Mouse (Mus musculus): ENCODE data around the gene Cdh6.

Gene Cdh6

GRCm38 (mm10) chr15:13173071-13173778 is at the start of gene Cdh6:
Cdh6 (minus strand) TSS chr15:13173675.
- DNase-seq: peak; percentile 11

GRCm38 (mm10) chr15:13219727-13220454 is 46.4 kb upstream of the Cdh6 start:
- DNase-seq: no peak

- no peak for DNase-seq
Observed at GRCm38 (mm10) chr15:13217800-13218199, 44.3 kb upstream of the Cdh6 start.

DNA sequence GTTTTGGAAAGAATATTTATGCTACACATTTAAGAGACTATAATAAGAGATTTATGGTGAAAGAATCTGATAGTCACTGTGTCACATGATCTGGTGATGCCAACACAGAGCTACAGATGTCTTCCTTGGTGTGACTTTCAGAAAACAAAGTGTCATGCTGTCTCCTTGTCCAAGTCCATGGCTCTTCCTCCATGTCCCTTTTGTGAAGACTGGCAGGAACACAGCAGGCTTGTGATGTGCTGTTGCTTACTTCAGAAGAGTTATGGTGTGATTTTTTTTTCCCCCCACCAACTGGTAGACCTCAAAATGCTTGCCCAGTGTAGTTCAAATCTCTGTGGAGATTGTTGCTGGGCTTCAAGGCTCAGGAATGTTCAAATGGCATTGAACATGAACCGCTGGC is 43.7 kb upstream of the Cdh6 start:
- no peak for DNase-seq

- no peak for DNase-seq
Observed at GRCm38 (mm10) chr15:13212956-13213355, 39.5 kb upstream of the Cdh6 start.

- DNase-seq: no peak
Observed at GRCm38 (mm10) chr15:13212027-13212685, 38.7 kb upstream of the Cdh6 start.

GRCm38 (mm10) chr15:13210186-13210585 is 36.7 kb upstream of the Cdh6 start:
- no peak for DNase-seq

GRCm38 (mm10) chr15:13208716-13209115 is 35.2 kb upstream of the Cdh6 start:
- DNase-seq: no peak

- no peak for DNase-seq
Observed at GRCm38 (mm10) chr15:13196237-13196636, 22.8 kb upstream of the Cdh6 start.

DNA sequence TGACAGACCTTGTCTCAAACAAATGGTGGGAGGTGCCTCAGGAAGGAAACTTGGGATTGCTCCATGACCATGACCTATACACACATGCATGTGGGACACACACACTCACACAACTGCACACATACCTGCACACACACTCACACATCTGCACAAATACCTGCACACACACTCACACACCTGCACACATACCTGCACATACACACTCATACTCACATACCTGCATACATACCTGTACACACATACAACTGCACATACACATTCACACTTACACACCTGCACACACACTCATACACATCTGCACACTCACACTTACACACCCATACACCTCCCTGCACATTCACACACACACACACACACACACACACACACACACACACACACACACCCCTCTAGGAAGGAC is 20.6 kb upstream of the Cdh6 start:
- DNase-seq: no peak

- DNase-seq: no peak
Observed at GRCm38 (mm10) chr15:13193076-13193475, 19.6 kb upstream of the Cdh6 start.

DNA sequence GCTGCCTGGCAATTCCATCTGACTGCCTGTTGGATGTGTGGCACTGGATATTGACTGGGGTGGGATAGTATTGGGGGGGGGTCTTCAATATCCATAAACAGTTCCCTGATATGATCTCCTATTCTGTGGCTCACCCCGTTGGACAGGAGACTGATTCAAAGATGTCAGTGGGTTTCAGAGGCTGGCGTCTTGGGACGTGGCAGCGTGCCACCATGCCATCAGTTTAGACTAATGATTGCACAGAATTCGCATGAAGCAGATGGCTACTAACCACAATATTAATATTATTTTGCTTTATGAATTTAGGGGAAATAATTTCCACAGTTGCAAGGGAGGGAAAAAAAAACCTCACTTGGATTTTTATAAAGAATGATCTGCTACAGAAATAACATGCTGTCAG is 10.2 kb upstream of the Cdh6 start:
- no peak for DNase-seq

DNA sequence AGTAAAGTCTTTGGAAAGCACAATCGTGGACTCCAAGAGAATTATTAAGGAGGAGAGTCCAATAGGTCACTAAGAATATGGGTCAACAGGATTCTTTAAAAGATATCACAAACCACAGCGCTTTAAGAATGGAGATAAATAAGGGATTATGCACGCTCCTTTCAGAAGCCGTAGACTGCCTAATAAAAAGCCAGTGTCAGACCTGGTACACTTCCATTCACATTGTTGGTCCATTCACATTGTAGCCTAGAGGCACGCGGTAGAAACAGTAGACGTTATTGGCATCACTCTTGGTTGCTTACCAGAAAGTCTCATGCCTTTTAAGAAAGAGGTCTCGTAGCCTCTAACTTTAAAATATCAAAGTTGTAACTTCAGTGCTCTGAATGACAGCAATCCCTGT is 8.0 kb upstream of the Cdh6 start:
- no peak for DNase-seq

DNA sequence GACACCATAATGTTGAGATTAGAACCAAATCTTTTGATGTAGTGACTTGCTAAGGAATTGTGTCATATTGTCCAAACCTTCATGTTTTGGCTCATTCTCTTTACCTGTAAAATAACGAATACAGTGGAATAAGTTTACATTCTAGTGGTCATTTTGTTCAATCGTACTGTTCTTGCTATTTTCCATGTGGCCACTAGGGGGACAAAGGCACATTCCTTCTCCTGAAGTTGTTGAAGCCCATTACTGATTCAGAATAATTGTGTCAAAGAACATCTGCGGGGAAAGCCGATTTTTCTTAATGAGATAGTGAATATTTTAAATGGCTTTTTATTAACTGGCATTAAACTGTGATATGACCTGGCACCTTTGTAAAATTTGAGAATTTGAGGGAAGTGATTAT is 7.5 kb upstream of the Cdh6 start:
- no peak for DNase-seq

DNA sequence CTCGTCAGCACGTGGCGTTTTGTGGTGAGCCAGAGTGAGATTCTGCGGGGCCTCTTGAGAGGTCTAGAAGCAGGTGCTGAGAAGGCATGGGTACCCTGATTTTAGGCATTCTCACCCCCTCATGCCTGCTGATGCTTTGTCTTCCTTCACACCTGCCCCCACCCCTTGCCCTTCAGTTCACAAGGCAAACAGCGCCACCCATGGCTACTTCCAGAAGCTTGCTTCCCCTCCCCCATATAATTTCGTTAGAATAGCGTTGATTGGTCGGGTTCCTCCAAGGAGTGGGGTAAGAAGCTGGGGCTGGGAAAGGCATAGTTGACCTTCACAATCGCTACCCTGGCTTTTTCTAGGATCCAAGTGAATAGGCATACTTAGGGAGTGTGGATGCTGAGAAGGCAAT is 2.5 kb upstream of the Cdh6 start:
- no peak for DNase-seq

- DNase-seq: no peak
Observed at GRCm38 (mm10) chr15:13174618-13174980, 1.1 kb upstream of the Cdh6 start.

- no peak for DNase-seq
Observed at GRCm38 (mm10) chr15:13173840-13174617, 554 bp upstream of the Cdh6 start.

DNA sequence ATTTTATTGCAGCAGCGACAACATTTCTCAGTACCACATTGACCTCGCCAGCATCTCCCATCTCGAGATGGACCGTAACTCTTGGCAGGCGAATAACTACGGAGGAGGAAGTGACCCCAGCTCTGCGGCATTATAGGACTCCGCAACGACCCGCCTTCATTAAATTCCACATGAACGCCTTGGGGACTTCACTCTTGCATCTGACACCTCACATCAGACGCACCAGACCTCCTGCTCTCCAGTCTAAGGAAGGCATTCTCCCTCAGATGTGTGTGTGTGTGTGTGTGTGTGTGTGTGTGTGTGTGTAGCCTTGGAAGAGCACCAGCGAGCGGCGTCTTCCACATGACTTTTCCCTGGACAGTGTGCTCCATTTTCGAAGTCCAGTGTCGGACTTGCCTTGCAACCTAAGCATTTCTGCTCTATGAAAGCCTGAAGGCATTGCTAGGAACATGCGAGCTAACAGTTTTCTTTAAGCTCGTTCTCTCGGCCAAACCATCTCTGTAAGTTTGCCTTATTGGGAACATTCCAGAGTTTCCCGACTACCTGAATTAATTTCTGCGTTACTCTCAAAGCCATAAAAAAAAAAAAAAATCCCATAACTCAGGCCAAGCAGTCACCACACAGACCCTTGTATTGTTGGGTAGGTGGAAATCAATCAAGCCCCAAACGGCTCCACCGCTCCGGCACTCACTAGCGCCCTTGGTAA is 957 bp downstream of the Cdh6 start:
- no peak for DNase-seq

GRCm38 (mm10) chr15:13171486-13172364 is 1.8 kb downstream of the Cdh6 start:
- no peak for DNase-seq

DNA sequence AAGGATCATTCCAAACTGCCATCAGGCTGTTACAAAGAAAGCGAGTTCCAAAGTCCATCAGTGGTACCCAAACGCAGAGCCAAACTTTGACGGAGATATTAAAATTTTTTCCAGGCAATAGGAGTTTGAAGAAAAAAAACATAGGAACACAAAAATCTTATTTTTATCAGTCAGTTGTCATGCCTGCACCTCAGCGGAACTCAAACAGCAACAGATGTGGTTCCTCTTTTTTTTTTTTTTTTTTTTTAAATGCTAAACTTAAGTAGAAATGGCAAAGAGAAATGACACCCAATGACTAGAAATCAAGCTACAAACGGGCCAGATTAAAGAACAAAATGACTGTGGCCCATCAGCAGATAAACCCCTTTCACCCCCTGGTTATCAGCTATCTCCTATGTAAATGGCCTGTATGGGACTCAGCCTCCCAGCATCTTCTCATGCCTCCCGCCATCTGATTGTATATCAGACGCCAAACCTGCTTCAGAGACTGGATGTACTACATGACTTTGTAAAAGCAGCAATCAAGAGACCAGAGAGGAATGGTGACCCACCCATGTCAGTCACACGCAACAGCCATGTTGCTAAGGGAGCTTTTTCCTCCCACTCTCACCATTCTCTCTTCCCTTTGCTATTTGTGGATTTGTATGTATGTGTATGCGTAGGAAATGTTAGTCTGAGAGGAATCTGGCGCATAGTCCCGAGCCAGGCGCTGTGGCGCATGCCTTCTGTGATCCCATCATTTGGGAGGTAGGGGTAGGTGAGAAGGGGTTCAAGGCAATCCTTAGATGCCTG is 8.2 kb downstream of the Cdh6 start:
- no peak for DNase-seq

DNA sequence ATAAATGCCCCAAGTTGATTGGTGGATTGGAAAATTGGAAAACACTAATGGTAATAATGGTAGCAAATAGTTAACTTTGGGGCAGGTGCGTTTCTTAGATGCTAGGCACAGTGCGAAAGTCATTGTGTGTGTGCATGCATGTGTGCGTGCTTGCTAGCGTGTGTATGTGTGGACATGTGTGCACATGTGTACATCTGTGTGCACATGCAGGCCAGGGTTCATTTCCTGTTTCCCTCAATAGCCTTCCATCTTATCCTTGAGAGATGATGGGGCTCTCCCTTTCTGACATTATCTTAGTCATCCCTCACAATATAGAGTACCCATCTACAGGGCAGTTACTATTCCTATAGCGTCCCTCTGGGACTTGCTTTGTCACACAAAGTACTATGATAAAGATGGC is 17.7 kb downstream of the Cdh6 start:
- DNase-seq: no peak
